Mouse (Mus musculus) lung, postnatal 0 days (tissue): ENCODE results near the gene Dhrs11.

Source experiments
- CTCF ChIP-seq: IDR thresholded peaks from 2 replicates; pipeline ENCODE4 v1.5.1; 2016; ENCODE audit warnings: antibody characterized with exemption, mild to moderate bottlenecking
- EP300 ChIP-seq: IDR thresholded peaks from 2 replicates; pipeline ENCODE4 v1.6.1; 2016; ENCODE audit warnings: antibody characterized with exemption, mild to moderate bottlenecking, control low read depth

DNA sequence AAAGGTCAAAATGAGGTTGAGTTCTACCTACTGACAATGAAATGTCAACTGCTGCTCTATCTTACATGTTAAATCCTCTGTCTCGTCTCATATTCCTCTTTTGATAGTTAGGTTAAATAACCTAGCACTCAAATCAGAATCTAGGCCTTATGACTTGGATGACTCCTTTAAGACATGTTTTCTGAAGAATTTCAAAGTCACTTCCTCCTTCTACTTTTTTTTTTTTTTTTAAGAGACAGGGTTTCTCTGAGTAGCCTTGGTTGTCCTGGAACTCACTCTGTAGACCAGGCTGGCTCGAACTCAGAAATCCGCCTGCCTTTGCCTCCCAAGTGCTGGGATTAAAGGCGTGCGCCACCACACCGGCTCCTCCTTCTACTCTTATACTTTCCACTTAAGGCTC lies 26.5 kb upstream of the Dhrs11 start:
- TF ChIP-seq EP300 (no peak), CTCF (no peak)
